Mouse (Mus musculus) CH12.LX (cell line): ENCODE measurements around the gene Serinc4. TPM values are rescaled to one million over a fixed set of nuclear protein-coding genes. Genes with fewer than 3 reads are reported as not detected.
A peak's percentile ranks its signal among the peaks of the same experiment; 100 is the strongest.

Experiments used
- DNase-seq: peaks from one replicate; pipeline ENCODE4 v3.0.0-alpha.2; 2013; ENCODE audit errors: extremely low read depth
- H3K27ac ChIP-seq: 2 replicates; pipeline ENCODE4 v1.5.1; 2012; ENCODE audit warnings: low read depth, mild to moderate bottlenecking, control low read depth, moderate library complexity; ENCODE audit not compliant: insufficient read depth
- H3K27me3 ChIP-seq: replicated peaks from 2 replicates; pipeline ENCODE3; 2012; ENCODE audit warnings: inconsistent platforms
- H3K36me3 ChIP-seq, 2 experiments: replicated peaks in 1 of 2; 2 replicates each; pipeline versions ENCODE3 to v1.6.1; 2012; ENCODE audit warnings: inconsistent platforms in 1 of 2, low read length in 1 of 2, mild to moderate bottlenecking in 1 of 2, mixed read lengths in 1 of 2, moderate library complexity in 1 of 2; ENCODE audit not compliant: control insufficient read depth in 1 of 2, insufficient read depth in 1 of 2
- H3K4me1 ChIP-seq, 2 experiments: 2 replicates each; pipeline ENCODE4 v1.6.1; 2012; ENCODE audit warnings: inconsistent platforms in 1 of 2, moderate library complexity in 1 of 2; ENCODE audit not compliant: insufficient read depth in 2 of 2, control insufficient read depth in 1 of 2
- H3K4me2 ChIP-seq: 2 replicates; pipeline ENCODE4 v1.6.1; 2012; ENCODE audit warnings: low read depth, mild to moderate bottlenecking, control low read depth; ENCODE audit not compliant: poor library complexity, insufficient read depth, severe bottlenecking
- H3K4me3 ChIP-seq, 3 experiments: fragments of 150-350 bp in 1 of 3; sonication (generic) in 1 of 3; replicated peaks in 1 of 3; 2 replicates each; pipeline versions ENCODE3 to v1.5.1; 2011 to 2012; ENCODE audit warnings: low read depth in 2 of 3, low read length in 2 of 3, mild to moderate bottlenecking in 2 of 3, moderate library complexity in 2 of 3, control low read depth in 1 of 3, improper control_type of control experiment in 1 of 3, inconsistent platforms in 1 of 3, mixed read lengths in 1 of 3; ENCODE audit not compliant: poor library complexity in 1 of 3
- H3K79me2 ChIP-seq: replicated peaks from 2 replicates; pipeline ENCODE4 v1.6.1; 2012; ENCODE audit warnings: mild to moderate bottlenecking, moderate library complexity; ENCODE audit not compliant: control insufficient read depth, poor library complexity, insufficient read depth, severe bottlenecking; ENCODE audit errors: extremely low read depth
- H3K9ac ChIP-seq: 2 replicates; pipeline ENCODE4 v1.6.1; 2012; ENCODE audit warnings: low read depth, mild to moderate bottlenecking, control low read depth, moderate library complexity; ENCODE audit not compliant: insufficient read depth
- H3K9me3 ChIP-seq: replicated peaks from 2 replicates; pipeline ENCODE3; 2012; ENCODE audit warnings: low read length, inconsistent platforms, mixed read lengths
- BHLHE40 ChIP-seq: IDR thresholded peaks from 2 replicates; pipeline ENCODE4 v1.6.1; 2011; ENCODE audit warnings: mild to moderate bottlenecking, low read depth, low read length, improper control_type of control experiment
- CHD1 ChIP-seq: IDR thresholded peaks from 2 replicates; pipeline ENCODE4 v1.6.1; 2012; ENCODE audit warnings: low read depth, low read length, improper control_type of control experiment, inconsistent platforms
- CHD2 ChIP-seq: IDR thresholded peaks from 2 replicates; pipeline ENCODE4 v1.6.1; 2011; ENCODE audit warnings: low read length, improper control_type of control experiment
- CTCF ChIP-seq, 2 experiments: IDR thresholded peaks in 1 of 2; conservative IDR thresholded peaks in 1 of 2; 2 replicates each; pipeline ENCODE4 v1.5.1; 2011 to 2012; ENCODE audit warnings: low read depth in 2 of 2, low read length in 2 of 2, improper control_type of control experiment in 1 of 2, inconsistent platforms in 1 of 2, mild to moderate bottlenecking in 1 of 2, moderate library complexity in 1 of 2
- E2F4 ChIP-seq: IDR thresholded peaks from 2 replicates; pipeline ENCODE4 v1.6.1; 2011; ENCODE audit warnings: low read depth, low read length, improper control_type of control experiment; ENCODE audit not compliant: insufficient replicate concordance
- EP300 ChIP-seq: IDR thresholded peaks from 2 replicates; pipeline ENCODE4 v1.6.1; 2011; ENCODE audit warnings: low read length, improper control_type of control experiment
- ETS1 ChIP-seq: conservative IDR thresholded peaks from 2 replicates; pipeline ENCODE4 v1.6.1; 2012; ENCODE audit warnings: low read depth, mild to moderate bottlenecking, inconsistent platforms, low read length, improper control_type of control experiment, moderate library complexity
- GABPA ChIP-seq: IDR thresholded peaks from 2 replicates; pipeline ENCODE4 v1.6.1; 2012; ENCODE audit warnings: low read depth, low read length, improper control_type of control experiment, inconsistent platforms; ENCODE audit not compliant: insufficient replicate concordance
- HCFC1 ChIP-seq: IDR thresholded peaks from 2 replicates; pipeline ENCODE4 v1.6.1; 2012; ENCODE audit warnings: low read depth, mild to moderate bottlenecking, inconsistent platforms, low read length, improper control_type of control experiment
- IRF4 ChIP-seq: IDR thresholded peaks from 2 replicates; pipeline ENCODE4 v1.6.1; 2014; ENCODE audit warnings: low read depth, mild to moderate bottlenecking, inconsistent platforms, low read length, improper control_type of control experiment
- JUN ChIP-seq: IDR thresholded peaks from 2 replicates; pipeline ENCODE4 v1.6.1; 2011; ENCODE audit warnings: low read depth, mild to moderate bottlenecking, low read length, improper control_type of control experiment, moderate library complexity; ENCODE audit not compliant: insufficient read depth
- JUND ChIP-seq: conservative IDR thresholded peaks from 2 replicates; pipeline ENCODE4 v1.6.1; 2011; ENCODE audit warnings: low read depth, low read length, improper control_type of control experiment
- KAT2A ChIP-seq: IDR thresholded peaks from 2 replicates; pipeline ENCODE4 v1.6.1; 2012; ENCODE audit warnings: low read length, improper control_type of control experiment, inconsistent platforms; ENCODE audit not compliant: insufficient replicate concordance
- MAFK ChIP-seq: IDR thresholded peaks from 2 replicates; pipeline ENCODE4 v1.6.1; 2011; ENCODE audit warnings: low read length, improper control_type of control experiment; ENCODE audit not compliant: insufficient replicate concordance
- MAX ChIP-seq: IDR thresholded peaks from 2 replicates; pipeline ENCODE4 v1.6.1; 2011; ENCODE audit warnings: low read length, improper control_type of control experiment
- MAZ ChIP-seq: IDR thresholded peaks from 2 replicates; pipeline ENCODE4 v1.6.1; 2012; ENCODE audit warnings: low read depth, mild to moderate bottlenecking, inconsistent platforms, low read length, improper control_type of control experiment, moderate library complexity
- MEF2A ChIP-seq: IDR thresholded peaks from 2 replicates; pipeline ENCODE4 v1.6.1; 2014; ENCODE audit warnings: low read depth, mild to moderate bottlenecking, inconsistent platforms, low read length, improper control_type of control experiment, borderline replicate concordance
- MXI1 ChIP-seq: IDR thresholded peaks from 2 replicates; pipeline ENCODE4 v1.6.1; 2011; ENCODE audit warnings: mild to moderate bottlenecking, low read depth, low read length, improper control_type of control experiment
- NELFE ChIP-seq: IDR thresholded peaks from 2 replicates; pipeline ENCODE4 v1.6.1; 2011; ENCODE audit warnings: low read depth, low read length, improper control_type of control experiment
- NRF1 ChIP-seq: IDR thresholded peaks from 2 replicates; pipeline ENCODE4 v1.6.1; 2014; ENCODE audit warnings: low read depth, mild to moderate bottlenecking, inconsistent platforms, low read length, improper control_type of control experiment, moderate library complexity
- PAX5 ChIP-seq: IDR thresholded peaks from 2 replicates; pipeline ENCODE4 v1.6.1; 2012; ENCODE audit warnings: low read length, inconsistent platforms, mixed read lengths
- POLR2A ChIP-seq: IDR thresholded peaks from 2 replicates; pipeline ENCODE4 v1.6.1; 2011; ENCODE audit warnings: low read depth, mild to moderate bottlenecking, improper control_type of control experiment, low read length
- POLR2AphosphoS2 ChIP-seq: IDR thresholded peaks from 2 replicates; pipeline ENCODE4 v1.6.1; 2011; ENCODE audit warnings: low read depth, low read length, improper control_type of control experiment
- RCOR1 ChIP-seq: conservative IDR thresholded peaks from 2 replicates; pipeline ENCODE4 v1.6.1; 2012; ENCODE audit warnings: low read depth, mild to moderate bottlenecking, inconsistent platforms, low read length, improper control_type of control experiment
- SMC3 ChIP-seq: IDR thresholded peaks from 2 replicates; pipeline ENCODE4 v1.6.1; 2011; ENCODE audit warnings: low read depth, low read length, improper control_type of control experiment
- TBP ChIP-seq: conservative IDR thresholded peaks from 2 replicates; pipeline ENCODE4 v1.6.1; 2011; ENCODE audit warnings: low read depth, low read length, improper control_type of control experiment
- TCF12 ChIP-seq: IDR thresholded peaks from 2 replicates; pipeline ENCODE4 v1.6.1; 2014; ENCODE audit warnings: low read depth, mild to moderate bottlenecking, inconsistent platforms, low read length, improper control_type of control experiment
- UBTF ChIP-seq: IDR thresholded peaks from 2 replicates; pipeline ENCODE4 v1.6.1; 2012; ENCODE audit warnings: low read depth, mild to moderate bottlenecking, inconsistent platforms, low read length, improper control_type of control experiment, moderate library complexity
- USF1 ChIP-seq: IDR thresholded peaks from 2 replicates; pipeline ENCODE4 v1.6.1; 2014; ENCODE audit warnings: low read depth, mild to moderate bottlenecking, inconsistent platforms, low read length, improper control_type of control experiment
- USF2 ChIP-seq: conservative IDR thresholded peaks from 2 replicates; pipeline ENCODE4 v1.6.1; 2011; ENCODE audit warnings: low read depth, low read length, improper control_type of control experiment
- ZC3H11A ChIP-seq: IDR thresholded peaks from 2 replicates; pipeline ENCODE4 v1.6.1; 2012; ENCODE audit warnings: low read depth, mild to moderate bottlenecking, inconsistent platforms, low read length, improper control_type of control experiment
- ZKSCAN1 ChIP-seq: IDR thresholded peaks from 2 replicates; pipeline ENCODE4 v1.6.1; 2012; ENCODE audit warnings: low read depth, inconsistent platforms, low read length, improper control_type of control experiment, borderline replicate concordance
- ZMIZ1 ChIP-seq: IDR thresholded peaks from 2 replicates; pipeline ENCODE4 v1.6.1; 2012; ENCODE audit warnings: low read depth, mild to moderate bottlenecking, inconsistent platforms, low read length, improper control_type of control experiment
- ZNF384 ChIP-seq: IDR thresholded peaks from 2 replicates; pipeline ENCODE4 v1.6.1; 2012; ENCODE audit warnings: low read depth, low read length, improper control_type of control experiment, inconsistent platforms
- dilution Hi-C: fragments of 300-500 bp; cut with MboI; formaldehyde crosslinking; loops from 2 replicates; pipeline ENCODE4 v1.14.3; 2020; ENCODE audit warnings: low sequenced_read_pairs; ENCODE audit not compliant: extremely low pct_unique_long_range_greater_than_20kb, extremely low pct_ligation_motif_present
- in situ Hi-C: fragments of 300-500 bp; cut with MboI; formaldehyde crosslinking; loops from 3 replicates; pipeline ENCODE4 v1.14.3; 2019; ENCODE audit warnings: low sequenced_read_pairs, low pct_ligation_motif_present, low pct_unique_long_range_greater_than_20kb, mixed read lengths
- polyA plus RNA-seq: library from polyadenylated mRNA; unstranded; fragments of >175 nt; gene quantifications from 2 replicates; pipeline ENCODE4 v1.2.1, GENCODE M21; 2012; ENCODE audit warnings: low read depth; ENCODE audit not compliant: insufficient read length
- total RNA-seq, 2 experiments: library from RNA; depleted of rRNA; stranded (reverse); fragments of 300-350 nt in 1 of 2; fragments of >200 nt in 1 of 2; gene quantifications; 2 replicates each; pipeline ENCODE4 v1.2.3; 2012 to 2014

Serinc4 gene
- total and polyA plus RNA-seq, 3 experiments, result 0.17 to 0.89 (median 0.29) TPM

DNA sequence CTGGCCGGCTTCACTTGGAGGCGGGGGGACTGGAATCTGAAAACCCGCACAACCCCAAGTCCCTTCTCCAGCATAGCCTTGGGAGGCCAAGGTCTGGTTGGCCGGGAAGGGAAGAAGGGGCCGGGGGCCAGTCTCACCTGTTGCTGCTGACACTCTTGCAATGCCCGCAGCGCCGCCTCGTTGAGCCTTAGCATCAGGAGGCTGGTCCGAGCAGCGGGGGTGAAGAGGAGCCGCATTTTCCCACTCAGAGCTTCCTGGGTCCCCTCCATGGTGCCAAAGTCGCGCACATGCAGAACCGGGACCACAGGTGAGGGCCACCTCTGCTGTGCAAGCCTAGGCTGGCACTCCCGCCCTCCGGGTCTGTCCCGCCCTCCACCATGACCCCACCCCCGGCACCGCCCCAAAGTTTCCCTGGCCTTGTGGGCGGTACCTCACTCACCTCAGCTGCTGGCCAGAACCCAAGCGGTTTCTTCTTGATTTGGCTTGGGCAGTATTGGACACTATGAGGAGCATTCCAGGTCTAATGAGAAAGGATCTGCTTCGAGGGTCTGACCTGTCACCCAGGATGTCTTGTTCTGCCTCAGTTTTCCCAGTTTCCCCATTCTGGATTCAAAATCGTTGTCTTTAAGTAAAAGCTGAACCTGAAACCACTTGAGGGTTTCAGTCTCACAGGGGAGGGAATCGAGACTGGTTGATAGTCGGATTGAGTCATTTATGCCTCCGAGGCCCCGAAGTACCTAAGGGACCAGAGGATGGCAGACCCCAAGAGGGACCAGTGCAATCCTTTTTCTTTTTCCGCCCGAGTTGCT lies 14.1 kb downstream of the Serinc4 start (continued):
- TF ChIP-seq E2F4 (no peak), MAZ (peak; percentile 85), GABPA (no peak), ZKSCAN1 (no peak), HCFC1 (no peak), CTCF (conservative IDR thresholded peaks at IDR 0.05 in 1 of 2, IDR thresholded peaks at IDR 0.05 in 1 of 2; ENCODE audit: low read depth in 2 of 2, low read length in 2 of 2) (no peak), MXI1 (peak; percentile 39), ZMIZ1 (no peak)

DNA sequence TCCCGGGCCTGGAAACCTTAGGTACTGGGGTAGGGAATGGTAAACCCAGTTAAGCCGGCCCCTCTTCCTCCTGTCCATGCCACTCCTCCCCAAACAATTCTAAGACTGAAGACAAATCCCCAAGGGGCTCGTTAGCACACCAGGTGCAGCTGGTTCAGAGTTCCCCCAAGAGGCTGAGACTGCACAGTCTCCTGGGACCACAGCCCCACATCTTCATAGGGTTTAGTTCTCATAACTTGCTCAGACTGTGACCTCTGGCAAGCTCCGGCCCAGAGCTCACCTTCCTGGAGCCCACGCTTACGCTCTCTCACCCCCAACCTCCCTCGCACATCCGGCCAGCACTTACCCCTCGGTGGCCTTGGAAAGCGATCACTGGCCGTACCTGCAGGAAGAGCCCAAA lies 14.8 kb downstream of the Serinc4 start:
- Histone ChIP-seq H3K27ac (no peak overlapping the region), H3K4me3 (peak overlapping the region in 1 of 3 experiments; percentile 25), H3K4me2 (peak overlapping the region; percentile 90), H3K9me3 (no peaks in the 10 kb centered on the region), H3K4me1 (peaks cover 6 to 30% of the 10 kb centered on the region in 2 experiments), H3K36me3 (peaks cover 21 to 29% of the 10 kb centered on the region in 2 experiments), H3K9ac (no peak overlapping the region), H3K27me3 (peaks cover 28% of the 10 kb centered on the region), H3K79me2 (no peaks in the 10 kb centered on the region)
- in situ Hi-C loops, result no loop called here
- dilution Hi-C loops, result no loop called here
- peak; percentile 95 for DNase-seq
- no peak for TF ChIP-seq E2F4
- no peak for TF ChIP-seq RCOR1
- TF ChIP-seq CHD2, result no peak
- no peak for TF ChIP-seq POLR2AphosphoS2
- TF ChIP-seq CHD1, result no peak
- no peak for TF ChIP-seq ZNF384
- no peak for TF ChIP-seq ZKSCAN1
- TF ChIP-seq TCF12, result peak; percentile 98
- TF ChIP-seq ZC3H11A, result no peak
- no peak for TF ChIP-seq HCFC1
- no peak for TF ChIP-seq JUND
- no peak for TF ChIP-seq MXI1
- TF ChIP-seq USF2, result no peak
- no peak for TF ChIP-seq GABPA
- TF ChIP-seq EP300, result peak; percentile 88
- peak; percentile 90 for TF ChIP-seq IRF4
- TF ChIP-seq CTCF (conservative IDR thresholded peaks at IDR 0.05 in 1 of 2, IDR thresholded peaks at IDR 0.05 in 1 of 2; ENCODE audit: low read depth in 2 of 2, low read length in 2 of 2), result no peak
- peak; percentile 62; the same call in 1 of the 2 replicates for TF ChIP-seq MEF2A
- no peak for TF ChIP-seq NRF1
- TF ChIP-seq PAX5, result no peak
- TF ChIP-seq ZMIZ1, result no peak
- TF ChIP-seq ETS1, result peak; percentile 83
- peak; percentile 78 for TF ChIP-seq BHLHE40
- no peak for TF ChIP-seq USF1
- TF ChIP-seq JUN, result no peak; the same call in 1 of the 2 replicates
- TF ChIP-seq MAZ, result peak; percentile 78
- TF ChIP-seq POLR2A, result 0 out of 2 replicates have a peak, but pooled peaks have one; percentile 32
- no peak for TF ChIP-seq SMC3
- peak; percentile 85 for TF ChIP-seq MAFK
- TF ChIP-seq TBP, result no peak
- no peak for TF ChIP-seq UBTF
- no peak for TF ChIP-seq MAX
- no peak for TF ChIP-seq NELFE
- peak; percentile 88 for TF ChIP-seq KAT2A
